Mouse (Mus musculus): ENCODE results near the gene Zfp975. TPM values are rescaled to one million over a fixed set of nuclear protein-coding genes. Genes with fewer than 3 reads are reported as not detected.
"Not testable (repeated sequence)": the region's sequence is repeated elsewhere in the genome, so short reads cannot be mapped to it uniquely, and the experiment has no call there.

Gene Zfp975
- total RNA-seq (2014; rRNA removed): 4.0 and 5.6 TPM in 2 replicates
- 0.22 and 0.31 TPM in 2 replicates for polyA plus RNA-seq (2012; rRNA removed)

DNA sequence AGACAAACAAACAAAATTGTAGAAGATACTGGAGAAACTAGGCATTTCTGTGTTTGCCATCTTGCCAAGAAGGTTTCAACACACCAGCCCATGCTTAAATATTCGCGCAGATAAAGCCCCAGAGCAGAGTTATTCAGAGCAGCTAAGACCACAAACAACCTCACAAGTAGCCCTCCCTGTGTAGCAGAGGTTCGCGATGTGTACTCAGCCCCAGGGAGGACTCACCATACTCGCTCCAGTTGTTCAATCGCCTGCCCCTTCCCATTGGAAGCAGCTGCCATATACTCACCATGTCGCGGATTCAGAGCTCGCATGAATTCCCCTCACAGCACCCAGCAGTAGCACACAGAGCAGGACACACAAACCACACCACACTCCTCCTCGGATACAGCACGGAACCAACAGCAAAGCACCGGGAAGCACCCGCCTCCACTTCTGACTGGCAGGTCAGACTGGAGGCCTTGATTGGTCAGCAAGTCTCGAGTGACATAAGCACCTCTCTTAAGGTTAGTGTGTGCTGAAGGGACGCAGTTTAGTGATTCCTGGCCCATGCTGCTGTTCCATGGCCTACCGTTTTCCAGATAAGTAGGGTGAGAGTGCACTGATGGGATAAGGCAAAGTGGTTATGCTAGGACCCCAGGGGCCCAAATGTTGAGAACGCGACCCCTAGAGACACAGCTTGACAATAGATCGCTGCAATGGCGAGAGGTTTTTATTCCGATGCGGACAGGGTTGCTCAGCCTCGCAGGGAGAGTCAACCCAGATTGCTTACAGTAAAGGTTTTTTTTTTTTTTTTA, at the start of gene Zfp975:
Zfp975 (minus strand) TSS at position 381 of the 797 bp plus-strand sequence.
- not testable (repeated sequence) for H3K79me2 ChIP-seq (ENCODE audit: control insufficient read depth, insufficient read depth, low read length); H3K27me3 ChIP-seq (ENCODE audit: control insufficient read depth, insufficient read depth, low read length); H3K4me1 ChIP-seq (ENCODE audit: control insufficient read depth, insufficient read depth, low read length); H3K36me3 ChIP-seq (ENCODE audit: control insufficient read depth, insufficient read depth, low read length)
- Histone ChIP-seq H3K9ac (ENCODE audit: low read depth, low read length) (peak within 1 kb of the TSS; percentile 77), H3K4me3 (ENCODE audit: insufficient read depth, low read depth, low read length) (peak within 1 kb of the TSS; percentile 60), H3K27ac (replicated peaks; ENCODE audit: insufficient read depth, low read depth, low read length) (peak within 1 kb of the TSS; percentile 87)
- under 1% methylated on average over 23 of the region's 23 CpGs for WGBS
- DNase-seq (ENCODE audit: extremely low read depth, low read depth, low spot score): peak; percentile 93

- H3K4me3 ChIP-seq (ENCODE audit: insufficient read depth, low read depth, low read length): no peak overlapping the region
- no peak for DNase-seq (ENCODE audit: extremely low read depth, low read depth, low spot score)
- H3K27ac ChIP-seq (replicated peaks; ENCODE audit: insufficient read depth, low read depth, low read length): no peak overlapping the region
- H3K27me3 ChIP-seq (ENCODE audit: control insufficient read depth, insufficient read depth, low read length): no peaks in the 10 kb centered on the region
- H3K4me1 ChIP-seq (ENCODE audit: control insufficient read depth, insufficient read depth, low read length): no peaks in the 10 kb centered on the region
- H3K79me2 ChIP-seq (ENCODE audit: control insufficient read depth, insufficient read depth, low read length): no peaks in the 10 kb centered on the region
- no peaks in the 10 kb centered on the region for H3K36me3 ChIP-seq (ENCODE audit: control insufficient read depth, insufficient read depth, low read length)
- H3K9ac ChIP-seq (ENCODE audit: low read depth, low read length): no peak overlapping the region
- WGBS: 85% methylated on average over 10 of the region's 10 CpGs
- TF ChIP-seq CTCF (IDR thresholded peaks at IDR 0.05; ENCODE audit: low read depth, low read length) (no peak), POLR2A (IDR thresholded peaks at IDR 0.05; ENCODE audit: extremely low read depth, insufficient read depth, low read length) (no peak)
These were observed 46.1 kb upstream of the Zfp975 start for GRCm38 (mm10) chr7:42738536-42739210.

- not testable (repeated sequence) for DNase-seq (ENCODE audit: extremely low read depth, low read depth, low spot score); H3K27me3 ChIP-seq (ENCODE audit: control insufficient read depth, insufficient read depth, low read length); H3K9ac ChIP-seq (ENCODE audit: low read depth, low read length); H3K27ac ChIP-seq (replicated peaks; ENCODE audit: insufficient read depth, low read depth, low read length); H3K79me2 ChIP-seq (ENCODE audit: control insufficient read depth, insufficient read depth, low read length); H3K36me3 ChIP-seq (ENCODE audit: control insufficient read depth, insufficient read depth, low read length); H3K4me3 ChIP-seq (ENCODE audit: insufficient read depth, low read depth, low read length); H3K4me1 ChIP-seq (ENCODE audit: control insufficient read depth, insufficient read depth, low read length)
- 88% methylated on average over 4 of the region's 4 CpGs for WGBS
These were observed 34.4 kb upstream of the Zfp975 start, which contains the start of gene Gm17067 for GRCm38 (mm10) chr7:42726917-42727316. Gene Gm17067 (minus strand): TSS chr7:42727017.

GRCm38 (mm10) chr7:42693251-42693650, 709 bp upstream of the Zfp975 start:
- 3% methylated on average over 4 of the region's 4 CpGs for WGBS
- H3K79me2 ChIP-seq (ENCODE audit: control insufficient read depth, insufficient read depth, low read length); H3K4me1 ChIP-seq (ENCODE audit: control insufficient read depth, insufficient read depth, low read length); H3K36me3 ChIP-seq (ENCODE audit: control insufficient read depth, insufficient read depth, low read length); H3K27me3 ChIP-seq (ENCODE audit: control insufficient read depth, insufficient read depth, low read length): not testable (repeated sequence)
- H3K9ac ChIP-seq (ENCODE audit: low read depth, low read length): peak overlapping the region; percentile 77
- peak overlapping the region; percentile 60 for H3K4me3 ChIP-seq (ENCODE audit: insufficient read depth, low read depth, low read length)
- 0 out of 2 replicates have a peak overlapping the region, but pooled peaks have one; percentile 26 for H3K27ac ChIP-seq (replicated peaks; ENCODE audit: insufficient read depth, low read depth, low read length)
- peak; percentile 40 for DNase-seq (ENCODE audit: extremely low read depth, low read depth, low spot score)

DNA sequence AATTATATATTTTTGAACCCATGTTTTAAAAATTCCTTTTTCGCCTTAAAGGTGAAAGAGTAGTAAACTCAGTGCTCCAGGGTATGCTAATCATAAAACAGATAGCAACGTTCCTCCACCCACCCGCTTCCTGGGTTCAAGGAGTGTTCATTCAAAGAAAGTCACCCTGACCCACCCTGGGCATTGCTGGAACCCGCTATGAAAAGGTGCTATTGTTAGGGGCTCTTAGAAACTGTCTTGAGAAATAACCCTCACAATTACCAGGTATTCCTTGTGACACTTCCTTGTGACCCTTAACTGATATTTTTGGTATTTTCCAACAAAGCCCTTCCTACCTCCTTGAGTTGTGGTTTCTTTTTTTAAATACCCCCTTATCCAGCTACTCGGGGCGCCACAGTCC, 12.5 kb downstream of the Zfp975 start:
- not testable (repeated sequence) for H3K4me1 ChIP-seq (ENCODE audit: control insufficient read depth, insufficient read depth, low read length); H3K27me3 ChIP-seq (ENCODE audit: control insufficient read depth, insufficient read depth, low read length); H3K27ac ChIP-seq (replicated peaks; ENCODE audit: insufficient read depth, low read depth, low read length); H3K4me3 ChIP-seq (ENCODE audit: insufficient read depth, low read depth, low read length); H3K9ac ChIP-seq (ENCODE audit: low read depth, low read length); H3K79me2 ChIP-seq (ENCODE audit: control insufficient read depth, insufficient read depth, low read length); H3K36me3 ChIP-seq (ENCODE audit: control insufficient read depth, insufficient read depth, low read length); DNase-seq (ENCODE audit: extremely low read depth, low read depth, low spot score)
- 96% methylated on average over 6 of the region's 6 CpGs for WGBS

DNA sequence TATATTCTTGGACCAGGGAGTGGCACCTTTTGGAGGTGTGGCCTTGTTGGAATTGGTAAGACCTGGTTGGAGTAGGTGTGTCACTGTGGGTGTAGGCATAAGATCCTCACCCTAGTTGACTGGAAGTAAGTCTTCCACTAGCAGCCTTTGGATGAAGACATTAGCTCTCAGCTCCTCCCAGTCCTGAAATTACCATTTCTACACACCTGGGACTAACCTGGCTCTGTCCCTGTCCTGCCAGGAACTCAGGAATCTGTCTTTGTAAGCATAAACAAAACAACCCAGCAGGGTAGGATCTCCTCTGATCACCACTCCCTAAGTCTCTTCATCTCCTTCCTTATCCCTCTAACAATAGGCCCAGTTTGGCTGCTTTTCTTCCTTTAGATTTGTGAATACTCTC, 12.9 kb downstream of the Zfp975 start:
- H3K79me2 ChIP-seq (ENCODE audit: control insufficient read depth, insufficient read depth, low read length); H3K4me1 ChIP-seq (ENCODE audit: control insufficient read depth, insufficient read depth, low read length); H3K27me3 ChIP-seq (ENCODE audit: control insufficient read depth, insufficient read depth, low read length); H3K27ac ChIP-seq (replicated peaks; ENCODE audit: insufficient read depth, low read depth, low read length); H3K9ac ChIP-seq (ENCODE audit: low read depth, low read length); H3K4me3 ChIP-seq (ENCODE audit: insufficient read depth, low read depth, low read length); H3K36me3 ChIP-seq (ENCODE audit: control insufficient read depth, insufficient read depth, low read length); DNase-seq (ENCODE audit: extremely low read depth, low read depth, low spot score): not testable (repeated sequence)

- H3K27ac ChIP-seq (replicated peaks; ENCODE audit: insufficient read depth, low read depth, low read length); H3K9ac ChIP-seq (ENCODE audit: low read depth, low read length); DNase-seq (ENCODE audit: extremely low read depth, low read depth, low spot score); H3K4me3 ChIP-seq (ENCODE audit: insufficient read depth, low read depth, low read length); H3K27me3 ChIP-seq (ENCODE audit: control insufficient read depth, insufficient read depth, low read length); H3K36me3 ChIP-seq (ENCODE audit: control insufficient read depth, insufficient read depth, low read length); H3K4me1 ChIP-seq (ENCODE audit: control insufficient read depth, insufficient read depth, low read length); H3K79me2 ChIP-seq (ENCODE audit: control insufficient read depth, insufficient read depth, low read length): not testable (repeated sequence)
- 72% methylated on average over 5 of the region's 5 CpGs for WGBS
These were observed 32.4 kb downstream of the Zfp975 start for GRCm38 (mm10) chr7:42660140-42660539.

DNA sequence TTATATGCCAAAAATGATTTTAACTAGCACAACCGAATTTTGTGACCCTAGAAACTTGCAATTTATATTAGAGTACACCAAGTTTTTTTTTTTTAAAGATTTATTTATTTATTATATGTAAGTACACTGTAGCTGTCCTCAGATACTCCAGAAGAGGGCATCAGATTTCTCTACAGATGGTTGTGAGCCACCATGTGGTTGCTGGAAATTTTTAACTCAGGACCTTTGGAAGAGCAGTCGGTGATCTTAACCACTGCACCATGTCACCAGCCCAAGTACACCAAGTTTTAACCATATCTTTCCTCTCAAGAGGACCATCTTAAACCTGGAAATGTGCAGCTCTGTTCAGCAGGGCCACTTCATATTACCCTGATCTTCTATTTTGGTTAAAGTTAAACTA, 37.3 kb downstream of the Zfp975 start:
- H3K27me3 ChIP-seq (ENCODE audit: control insufficient read depth, insufficient read depth, low read length); DNase-seq (ENCODE audit: extremely low read depth, low read depth, low spot score); H3K27ac ChIP-seq (replicated peaks; ENCODE audit: insufficient read depth, low read depth, low read length); H3K36me3 ChIP-seq (ENCODE audit: control insufficient read depth, insufficient read depth, low read length); H3K4me3 ChIP-seq (ENCODE audit: insufficient read depth, low read depth, low read length); H3K79me2 ChIP-seq (ENCODE audit: control insufficient read depth, insufficient read depth, low read length); H3K4me1 ChIP-seq (ENCODE audit: control insufficient read depth, insufficient read depth, low read length); H3K9ac ChIP-seq (ENCODE audit: low read depth, low read length): not testable (repeated sequence)
- WGBS: 67% methylated on average over 2 of the region's 2 CpGs

GRCm38 (mm10) chr7:42643120-42643620, 49.4 kb downstream of the Zfp975 start:
- H3K36me3 ChIP-seq (ENCODE audit: control insufficient read depth, insufficient read depth, low read length); H3K4me1 ChIP-seq (ENCODE audit: control insufficient read depth, insufficient read depth, low read length); H3K79me2 ChIP-seq (ENCODE audit: control insufficient read depth, insufficient read depth, low read length); H3K4me3 ChIP-seq (ENCODE audit: insufficient read depth, low read depth, low read length); H3K27ac ChIP-seq (replicated peaks; ENCODE audit: insufficient read depth, low read depth, low read length); H3K27me3 ChIP-seq (ENCODE audit: control insufficient read depth, insufficient read depth, low read length); H3K9ac ChIP-seq (ENCODE audit: low read depth, low read length): not testable (repeated sequence)
- peak; percentile 3 for DNase-seq (ENCODE audit: extremely low read depth, low read depth, low spot score)
- WGBS: 26% methylated on average over 3 of the region's 3 CpGs

All from liver, adult 2 months (tissue).